Mouse (Mus musculus) lung, embryonic 15.5 days (tissue): Measurements from ENCODE around the gene Lcp2. TPM values are rescaled to one million over a fixed set of nuclear protein-coding genes. Genes with fewer than 3 reads are reported as not detected.

ENCODE experiments used
- ATAC-seq: fragments of 200-750 bp; cut with Nextera tagmentation; 2 replicates; pipeline ENCODE4 v1.8.0; 2017; ENCODE audit warnings: moderate number of reproducible peaks, borderline replicate concordance; ENCODE audit not compliant: low FRiP score, low TSS enrichment; ENCODE audit errors: extremely low read depth
- H3K27ac ChIP-seq: fragments of 300-500 bp; sonication (generic); 2 replicates; pipeline ENCODE4 v1.5.1; 2015; ENCODE audit warnings: moderate library complexity, mild to moderate bottlenecking, inconsistent platforms
- H3K27me3 ChIP-seq: fragments of 300-500 bp; sonication (generic); 2 replicates; pipeline ENCODE4 v1.6.1; 2015; ENCODE audit warnings: inconsistent platforms
- H3K36me3 ChIP-seq: fragments of 300-500 bp; sonication (generic); 2 replicates; pipeline ENCODE4 v1.6.1; 2015; ENCODE audit warnings: inconsistent platforms
- H3K4me1 ChIP-seq: fragments of 300-500 bp; sonication (generic); 2 replicates; pipeline ENCODE4 v1.6.1; 2015; ENCODE audit warnings: inconsistent platforms
- H3K4me2 ChIP-seq: fragments of 300-500 bp; sonication (generic); 2 replicates; pipeline ENCODE4 v1.6.1; 2015; ENCODE audit warnings: inconsistent platforms, mild to moderate bottlenecking, moderate library complexity
- H3K4me3 ChIP-seq: fragments of 300-500 bp; sonication (generic); 2 replicates; pipeline ENCODE4 v1.5.1; 2015; ENCODE audit warnings: mild to moderate bottlenecking, inconsistent platforms
- H3K9ac ChIP-seq: fragments of 300-500 bp; sonication (generic); 2 replicates; pipeline ENCODE4 v1.6.1; 2015; ENCODE audit warnings: inconsistent platforms
- H3K9me3 ChIP-seq: fragments of 300-500 bp; sonication (generic); 2 replicates; pipeline ENCODE4 v1.6.1; 2016; ENCODE audit warnings: inconsistent platforms
- WGBS: fragments of 180-500 bp; shearing (Covaris S2); methylation state at CpG from one replicate; pipeline ENCODE4 v1.1.7; 2015; 5-methylcytosine and 5-hydroxymethylcytosine counted together
- polyA plus RNA-seq: library from polyadenylated mRNA; unstranded; fragments of >200 nt; fragmentation: Nextera tagmentation; extraction: Ambion mirVana; gene quantifications from 2 replicates; pipeline ENCODE4 v1.2.1, GENCODE M21; 2015

Gene Lcp2
- polyA plus RNA-seq, 1 experiment from 2014 or later, result 5.3 TPM

DNA sequence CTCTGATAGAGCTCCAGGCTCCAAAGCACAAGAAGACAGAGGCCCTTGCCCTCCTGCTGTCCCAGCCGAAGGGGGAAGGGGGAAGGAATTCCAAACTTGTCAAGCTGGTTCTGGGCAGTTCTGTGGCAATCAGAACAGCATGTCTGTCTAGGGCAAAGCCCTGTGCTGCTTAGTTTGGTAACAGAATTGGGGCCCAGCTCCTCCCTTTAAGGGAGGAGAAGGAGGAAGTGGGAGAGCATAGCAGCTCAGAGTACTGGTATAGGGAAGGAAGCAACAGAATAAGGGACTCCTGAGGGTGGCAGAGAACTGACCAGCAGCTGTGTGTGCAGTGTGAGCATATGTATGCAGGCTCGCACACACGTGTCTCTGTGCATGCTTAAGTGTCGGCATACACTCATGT, 25.6 kb downstream of the Lcp2 start:
- whole genome bisulfite sequencing, result 60% methylated on average over 4 of the region's 4 CpGs
- ATAC-seq, result peak; percentile 52; the same call in 1 of the 2 replicates
- Histone ChIP-seq H3K27me3 (no peaks in the 10 kb centered on the region), H3K4me2 (no peak overlapping the region), H3K36me3 (no peaks in the 10 kb centered on the region), H3K9me3 (no peaks in the 10 kb centered on the region), H3K4me3 (no peak overlapping the region), H3K4me1 (0 out of 2 replicates have a peak, but pooled peaks cover 3% of the 10 kb centered on the region), H3K27ac (peak overlapping the region; percentile 37; the same call in 1 of the 2 replicates), H3K9ac (no peak overlapping the region)

DNA sequence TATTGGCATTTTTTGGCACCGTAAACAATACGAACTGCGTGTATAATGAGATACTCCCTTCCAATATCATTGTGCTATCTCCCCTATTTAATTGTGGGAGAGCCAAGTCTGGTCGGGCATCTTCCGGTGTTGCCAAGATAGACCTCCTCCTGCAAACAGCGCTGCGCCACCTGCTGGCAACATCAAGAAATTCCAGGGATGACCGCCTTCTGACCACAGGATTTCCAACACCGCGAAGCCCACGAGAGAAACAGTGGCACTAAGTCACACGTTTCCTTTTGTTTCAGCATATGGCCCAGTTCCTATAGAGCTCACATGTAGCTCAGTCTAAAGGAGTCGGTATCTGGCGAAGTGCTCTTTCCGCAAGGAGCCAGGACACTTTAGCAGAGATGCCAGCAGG, 27.1 kb downstream of the Lcp2 start:
- H3K9me3 ChIP-seq, result no peaks in the 10 kb centered on the region
- no peaks in the 10 kb centered on the region for H3K36me3 ChIP-seq
- 0 out of 2 replicates have a peak, but pooled peaks cover 3% of the 10 kb centered on the region for H3K4me1 ChIP-seq
- no peak overlapping the region for H3K9ac ChIP-seq
- 8% methylated on average over 15 of the region's 15 CpGs for WGBS
- ATAC-seq, result no peak; the same call in 1 of the 2 replicates
- no peaks in the 10 kb centered on the region for H3K27me3 ChIP-seq
- H3K27ac ChIP-seq, result no peak overlapping the region
- H3K4me3 ChIP-seq, result no peak overlapping the region
- H3K4me2 ChIP-seq, result no peak overlapping the region

DNA sequence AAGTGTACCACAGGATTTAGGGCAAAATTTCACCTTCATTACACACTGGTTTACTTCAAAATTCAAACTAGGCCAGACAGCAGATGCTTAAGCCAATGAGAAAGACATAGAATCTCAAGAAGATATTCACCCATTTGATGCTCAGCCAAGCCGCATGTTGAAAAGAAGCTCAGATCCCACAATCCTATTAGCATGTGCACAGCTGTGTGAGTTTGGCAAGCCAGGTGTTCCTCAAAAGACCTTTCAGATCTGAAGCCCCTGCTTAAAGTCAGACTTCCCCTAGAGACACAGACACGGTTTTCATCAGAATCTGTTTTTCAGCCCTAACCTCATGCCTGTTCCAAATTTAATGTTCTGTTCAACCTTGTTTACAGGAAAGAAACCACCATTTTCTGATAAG, 31.1 kb downstream of the Lcp2 start:
- no peak for ATAC-seq
- no peak overlapping the region for H3K4me2 ChIP-seq
- no peaks in the 10 kb centered on the region for H3K4me1 ChIP-seq
- no peak overlapping the region for H3K9ac ChIP-seq
- H3K9me3 ChIP-seq, result no peaks in the 10 kb centered on the region
- no peaks in the 10 kb centered on the region for H3K27me3 ChIP-seq
- WGBS, result 63% methylated on average over 2 of the region's 2 CpGs
- H3K27ac ChIP-seq, result no peak overlapping the region
- no peak overlapping the region for H3K4me3 ChIP-seq
- H3K36me3 ChIP-seq, result no peaks in the 10 kb centered on the region

DNA sequence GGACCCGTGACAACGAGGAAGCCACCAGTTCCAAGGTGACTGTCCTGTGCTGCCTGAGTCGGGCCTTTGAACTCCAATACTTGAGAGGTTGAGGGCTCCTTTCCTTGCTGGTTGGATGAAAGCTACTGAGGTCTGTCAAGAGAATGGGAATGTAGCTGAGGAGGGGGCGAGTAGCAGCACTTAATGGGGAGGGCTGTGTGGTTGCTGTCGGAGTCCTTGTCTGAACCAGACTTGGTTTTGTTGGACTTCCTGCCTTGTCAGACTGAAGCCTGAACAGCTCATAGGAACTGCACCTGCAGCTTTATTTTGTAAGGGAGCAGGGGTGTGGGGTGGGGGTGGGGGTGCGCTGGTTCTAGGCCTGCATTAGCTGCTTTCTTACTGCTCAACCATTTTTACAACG, 31.9 kb downstream of the Lcp2 start:
- H3K27ac ChIP-seq, result no peak overlapping the region
- no peaks in the 10 kb centered on the region for H3K9me3 ChIP-seq
- H3K27me3 ChIP-seq, result no peaks in the 10 kb centered on the region
- H3K4me1 ChIP-seq, result no peaks in the 10 kb centered on the region
- no peak overlapping the region for H3K4me2 ChIP-seq
- no peaks in the 10 kb centered on the region for H3K36me3 ChIP-seq
- no peak for ATAC-seq
- 81% methylated on average over 7 of the region's 7 CpGs for WGBS
- no peak overlapping the region for H3K9ac ChIP-seq
- no peak overlapping the region for H3K4me3 ChIP-seq

DNA sequence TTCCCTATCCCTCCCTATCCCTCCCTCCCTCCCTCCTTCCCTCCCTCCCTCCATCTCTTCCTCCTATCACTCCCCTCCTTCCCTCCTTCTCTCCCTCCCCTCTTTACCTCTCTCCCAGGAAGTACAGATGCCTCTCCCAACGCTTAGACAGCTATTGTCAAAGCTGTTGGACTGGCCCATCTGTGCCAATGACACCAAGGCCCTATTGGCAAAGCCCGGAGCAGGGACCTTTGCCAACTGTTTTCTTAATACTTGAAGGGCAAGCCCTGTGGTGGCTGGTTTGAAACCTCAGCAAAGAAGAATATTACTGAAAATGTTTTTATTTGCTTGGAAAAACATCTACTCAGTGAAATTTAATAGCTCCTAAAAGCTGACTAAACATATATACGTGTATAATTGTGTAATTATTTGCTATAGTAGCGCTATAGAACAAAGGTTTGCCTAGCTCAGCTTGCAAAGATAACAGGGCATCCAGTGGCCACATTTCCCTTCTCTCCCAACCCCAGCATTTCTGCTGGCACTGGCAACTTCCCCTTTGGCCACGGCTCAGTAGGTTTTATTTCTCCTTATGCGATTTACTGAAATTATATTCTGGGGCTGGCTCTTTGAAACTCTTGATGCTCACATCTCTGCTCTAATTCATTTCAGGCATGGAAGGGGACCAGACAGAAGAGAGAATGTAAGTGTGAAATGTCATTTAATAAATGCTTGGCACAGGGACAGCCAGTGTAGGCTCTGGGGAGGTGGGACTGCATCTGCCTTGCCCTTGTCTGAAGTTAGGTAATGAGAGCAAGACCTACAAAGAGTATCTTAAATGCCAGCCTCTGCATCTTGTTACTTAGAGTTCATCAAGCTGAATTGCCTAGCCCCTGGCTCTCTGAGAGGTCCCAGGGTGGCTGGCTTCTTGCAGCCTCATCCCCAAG, 33.1 kb downstream of the Lcp2 start:
- no peak overlapping the region for H3K27ac ChIP-seq
- H3K9ac ChIP-seq, result no peak overlapping the region
- no peak overlapping the region for H3K4me3 ChIP-seq
- ATAC-seq, result no peak
- no peak overlapping the region for H3K4me2 ChIP-seq
- H3K9me3 ChIP-seq, result no peaks in the 10 kb centered on the region
- H3K27me3 ChIP-seq, result no peaks in the 10 kb centered on the region
- no peaks in the 10 kb centered on the region for H3K4me1 ChIP-seq
- H3K36me3 ChIP-seq, result no peaks in the 10 kb centered on the region
- 60% methylated on average over 6 of the region's 6 CpGs for WGBS

DNA sequence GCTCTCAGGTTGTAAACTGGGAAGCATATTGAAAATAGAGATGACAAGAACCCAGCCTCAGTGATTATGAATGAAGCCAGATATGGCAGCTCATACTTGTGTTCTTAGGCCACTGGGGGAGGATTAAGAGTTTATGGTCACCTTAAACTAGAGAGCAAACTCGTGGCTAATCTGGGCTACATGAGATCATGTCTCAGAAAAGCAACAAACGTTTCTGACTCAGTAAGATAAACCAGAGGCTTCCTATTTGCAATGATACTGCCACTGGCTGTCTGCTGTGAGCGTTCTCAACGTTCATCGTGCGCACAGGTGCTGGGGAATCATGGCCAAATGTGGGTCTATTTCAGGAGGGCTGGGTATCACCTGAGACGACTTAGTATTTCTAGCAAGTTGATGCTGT, 37.1 kb downstream of the Lcp2 start:
- H3K9me3 ChIP-seq, result no peaks in the 10 kb centered on the region
- ATAC-seq, result no peak
- H3K4me1 ChIP-seq, result no peaks in the 10 kb centered on the region
- no peak overlapping the region for H3K4me2 ChIP-seq
- H3K9ac ChIP-seq, result no peak overlapping the region
- H3K36me3 ChIP-seq, result no peaks in the 10 kb centered on the region
- H3K4me3 ChIP-seq, result no peak overlapping the region
- WGBS, result 61% methylated on average over 7 of the region's 7 CpGs
- H3K27me3 ChIP-seq, result no peaks in the 10 kb centered on the region
- no peak overlapping the region for H3K27ac ChIP-seq

DNA sequence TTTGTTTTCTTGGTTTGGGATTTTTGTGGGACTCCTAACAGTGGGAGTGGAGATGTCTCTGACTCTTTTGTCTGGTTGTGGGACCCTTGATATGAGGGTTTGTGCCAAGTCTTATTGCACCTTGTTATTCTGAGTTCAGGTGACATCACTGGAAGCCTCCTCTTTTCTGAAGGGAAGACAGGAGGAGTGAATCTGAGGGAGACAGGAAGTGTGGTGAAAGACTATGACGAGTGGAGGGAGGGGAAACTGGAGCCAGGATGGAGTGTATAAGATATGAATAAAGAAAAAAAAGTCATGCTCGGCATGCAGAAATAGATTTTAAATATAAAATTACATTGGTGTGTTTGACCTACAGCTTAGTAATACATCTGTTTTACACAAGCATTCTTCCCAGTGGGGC, 37.9 kb downstream of the Lcp2 start:
- ATAC-seq, result no peak
- 32% methylated on average over 2 of the region's 2 CpGs for WGBS
- no peak overlapping the region for H3K9ac ChIP-seq
- H3K4me3 ChIP-seq, result no peak overlapping the region
- no peaks in the 10 kb centered on the region for H3K9me3 ChIP-seq
- H3K4me1 ChIP-seq, result no peaks in the 10 kb centered on the region
- no peak overlapping the region for H3K27ac ChIP-seq
- H3K36me3 ChIP-seq, result no peaks in the 10 kb centered on the region
- H3K4me2 ChIP-seq, result no peak overlapping the region
- H3K27me3 ChIP-seq, result no peaks in the 10 kb centered on the region

DNA sequence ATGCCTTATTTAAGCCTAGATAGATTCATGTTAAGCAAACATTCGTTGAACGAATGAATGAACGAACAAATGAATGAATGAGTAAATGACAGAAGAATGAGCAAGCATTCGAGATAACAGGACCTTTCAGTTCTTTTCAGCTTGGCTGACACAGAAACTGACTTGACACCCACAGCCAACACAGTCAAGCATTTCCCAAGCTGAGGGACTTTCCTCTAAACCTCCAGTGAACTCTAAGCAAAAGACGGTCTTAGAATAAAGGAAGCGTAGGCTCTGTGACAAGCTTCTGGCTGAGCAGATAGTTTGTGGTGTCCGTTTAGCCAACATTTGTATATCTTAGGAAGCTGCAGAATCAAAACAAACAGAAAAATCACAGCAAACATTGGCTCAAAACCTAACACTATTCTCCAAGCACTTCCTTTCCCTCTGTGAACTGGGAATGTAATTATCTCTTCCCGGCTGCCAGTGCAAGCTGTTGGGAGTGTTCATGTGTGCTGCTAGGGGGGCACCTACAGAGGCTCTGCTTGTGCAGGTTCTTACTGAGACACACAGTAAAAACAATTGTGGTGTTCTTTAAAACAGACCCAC, 39.5 kb downstream of the Lcp2 start:
- ATAC-seq, result no peak
- no peak overlapping the region for H3K27ac ChIP-seq
- no peaks in the 10 kb centered on the region for H3K4me1 ChIP-seq
- no peak overlapping the region for H3K4me2 ChIP-seq
- H3K4me3 ChIP-seq, result no peak overlapping the region
- 54% methylated on average over 8 of the region's 8 CpGs for WGBS
- no peak overlapping the region for H3K9ac ChIP-seq
- H3K36me3 ChIP-seq, result no peaks in the 10 kb centered on the region
- H3K9me3 ChIP-seq, result no peaks in the 10 kb centered on the region
- H3K27me3 ChIP-seq, result no peaks in the 10 kb centered on the region

DNA sequence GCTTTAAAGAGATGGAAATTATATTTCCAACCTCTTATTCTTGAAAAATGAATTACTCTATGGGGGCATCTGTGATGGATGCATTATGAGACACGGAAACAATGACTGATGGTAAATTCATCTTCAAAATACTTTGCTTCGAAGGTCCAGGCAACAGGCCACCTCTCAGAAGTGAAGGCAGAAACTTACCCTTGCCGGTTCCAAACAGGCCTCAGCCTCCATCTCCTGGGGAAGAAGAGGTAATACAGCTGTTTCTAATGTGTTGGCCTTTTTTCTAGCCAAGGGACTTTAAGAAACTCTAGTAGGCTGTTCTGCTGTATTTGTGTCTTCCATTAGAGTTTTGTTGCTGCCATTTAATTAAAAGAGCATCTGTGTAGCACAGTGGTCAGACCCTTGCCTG, 40.3 kb downstream of the Lcp2 start:
- Histone ChIP-seq H3K27me3 (no peaks in the 10 kb centered on the region), H3K9ac (no peak overlapping the region), H3K4me1 (no peaks in the 10 kb centered on the region), H3K9me3 (no peaks in the 10 kb centered on the region), H3K36me3 (no peaks in the 10 kb centered on the region), H3K4me2 (no peak overlapping the region), H3K4me3 (no peak overlapping the region), H3K27ac (no peak overlapping the region)
- no peak for ATAC-seq
- WGBS, result 64% methylated on average over 3 of the region's 3 CpGs

DNA sequence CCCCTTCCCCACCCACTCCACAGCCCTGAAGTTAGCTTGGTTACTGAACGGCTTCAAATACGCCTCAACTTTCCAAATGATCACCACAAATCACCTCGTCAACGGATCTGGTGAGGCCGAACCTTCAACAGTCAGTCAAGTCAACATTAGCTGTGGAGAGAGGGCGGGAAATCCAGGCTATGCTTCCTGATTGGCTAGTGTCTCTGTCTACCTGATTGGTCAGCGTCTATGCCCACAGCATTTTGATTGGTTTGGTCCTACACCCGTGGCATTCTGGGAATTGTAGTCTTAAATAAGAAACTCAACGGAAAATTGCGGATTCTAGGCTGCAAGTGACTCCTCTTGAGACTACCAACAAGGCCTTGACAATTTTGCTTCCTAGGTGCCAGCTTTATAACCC, 51.7 kb downstream of the Lcp2 start, which contains the start of gene 4930469K13Rik:
4930469K13Rik (minus strand) TSS at position 133 of the 400 bp plus-strand sequence.
- Histone ChIP-seq H3K4me2 (no peak within 1 kb of the TSS), H3K9ac (no peak within 1 kb of the TSS), H3K36me3 (no peaks in the 10 kb centered on the region), H3K4me3 (no peak within 1 kb of the TSS), H3K4me1 (no peaks in the 10 kb centered on the region), H3K27ac (no peak within 1 kb of the TSS), H3K9me3 (no peaks in the 10 kb centered on the region), H3K27me3 (no peaks in the 10 kb centered on the region)
- WGBS, result 82% methylated on average over 10 of the region's 10 CpGs
- ATAC-seq, result no peak

DNA sequence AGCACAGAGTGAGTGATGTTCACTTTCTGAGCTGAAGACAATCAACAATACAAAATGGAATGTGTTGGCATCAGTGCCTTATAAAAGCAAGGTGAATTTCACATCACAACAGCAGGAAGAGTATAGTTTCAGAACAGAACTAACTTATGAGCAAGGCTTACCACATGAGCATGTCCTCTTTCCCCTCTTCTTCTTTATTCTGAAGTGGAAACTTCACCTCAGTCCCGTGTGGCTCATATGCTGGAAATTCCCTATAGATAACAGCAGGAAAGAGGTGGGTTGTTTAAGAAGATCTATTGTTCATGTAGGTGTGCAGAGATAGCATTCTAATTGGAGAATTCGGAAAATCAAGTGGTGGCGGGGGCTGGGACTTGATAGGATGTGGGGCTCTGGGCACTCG, 55.1 kb downstream of the Lcp2 start:
- H3K4me2 ChIP-seq, result no peak overlapping the region
- H3K9ac ChIP-seq, result no peak overlapping the region
- H3K27me3 ChIP-seq, result no peaks in the 10 kb centered on the region
- no peak overlapping the region for H3K27ac ChIP-seq
- WGBS, result 77% methylated on average over 4 of the region's 4 CpGs
- H3K9me3 ChIP-seq, result no peaks in the 10 kb centered on the region
- H3K4me3 ChIP-seq, result no peak overlapping the region
- H3K36me3 ChIP-seq, result no peaks in the 10 kb centered on the region
- no peaks in the 10 kb centered on the region for H3K4me1 ChIP-seq
- no peak for ATAC-seq

DNA sequence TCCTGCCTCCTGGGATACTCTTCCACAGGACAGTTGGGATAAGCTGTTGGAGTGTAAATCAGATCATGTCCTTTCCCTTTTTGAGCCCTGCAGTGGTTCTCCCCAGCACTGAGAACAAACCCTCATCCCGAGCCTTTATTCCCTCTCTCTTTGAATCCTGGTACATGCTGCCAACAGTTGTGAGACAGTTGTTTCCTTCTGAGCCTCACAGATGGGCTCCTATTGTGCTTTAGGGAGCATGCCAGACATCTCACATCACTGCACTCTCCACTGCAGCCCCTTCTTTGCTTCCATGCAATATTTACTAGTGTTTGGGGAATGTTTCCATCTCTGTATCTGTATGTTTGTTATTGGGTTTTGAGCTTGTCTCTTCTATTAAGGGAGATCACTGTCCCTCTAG, 58.2 kb downstream of the Lcp2 start:
- WGBS, result 59% methylated on average over 1 of the region's 1 CpGs
- no peaks in the 10 kb centered on the region for H3K4me1 ChIP-seq
- ATAC-seq, result no peak
- no peak overlapping the region for H3K4me3 ChIP-seq
- H3K36me3 ChIP-seq, result no peaks in the 10 kb centered on the region
- no peak overlapping the region for H3K9ac ChIP-seq
- H3K27ac ChIP-seq, result no peak overlapping the region
- no peak overlapping the region for H3K4me2 ChIP-seq
- no peaks in the 10 kb centered on the region for H3K9me3 ChIP-seq
- H3K27me3 ChIP-seq, result no peaks in the 10 kb centered on the region
